Mouse (Mus musculus): ENCODE measurements at regions not wholly inside any gene's neighbourhood (a gene's known extent, or its start where the extent isn't known, plus 50 kb on each side); places are given as distances from the start of the nearest gene placed in this dataset.
"Not testable (repeated sequence)": the region's sequence is repeated elsewhere in the genome, so short reads cannot be mapped to it uniquely, and the experiment has no call there.

GRCm38 (mm10) chr3:155662280-155662679, 569.0 kb downstream of the Lrriq3 start:
- Histone ChIP-seq H3K4me3 (ENCODE audit: low read depth, low read length) (no peak overlapping the region), H3K9me3 (ENCODE audit: control insufficient read depth, low read length) (no peaks in the 10 kb centered on the region), H3K4me1 (ENCODE audit: control insufficient read depth, insufficient read depth, low read length) (no peaks in the 10 kb centered on the region), H3K27me3 (ENCODE audit: control insufficient read depth, insufficient read depth, low read length) (no peaks in the 10 kb centered on the region), H3K27ac (replicated peaks; ENCODE audit: low read depth, low read length) (no peak overlapping the region), H3K36me3 (ENCODE audit: control insufficient read depth, insufficient read depth, low read length) (no peaks in the 10 kb centered on the region), H3K4me2 (ENCODE audit: low read depth, severe bottlenecking) (no peak overlapping the region), H3K9ac (ENCODE audit: low read length) (no peak overlapping the region)
- DNase-seq (ENCODE audit: low spot score) (no peak), ATAC-seq (ENCODE audit: insufficient number of reproducible peaks, low FRiP score, low TSS enrichment, low read depth) (no peak)

GRCm38 (mm10) chr3:155672558-155672957, 579.3 kb downstream of the Lrriq3 start:
- DNase-seq (ENCODE audit: low spot score) = no peak
- WGBS = 89% methylated on average over 1 of the region's 1 CpGs
- Histone ChIP-seq H3K27ac (replicated peaks; ENCODE audit: low read depth, low read length) (no peak overlapping the region), H3K4me3 (ENCODE audit: low read depth, low read length) (no peak overlapping the region), H3K4me2 (ENCODE audit: low read depth, severe bottlenecking) (no peak overlapping the region), H3K4me1 (ENCODE audit: control insufficient read depth, insufficient read depth, low read length) (no peaks in the 10 kb centered on the region), H3K27me3 (ENCODE audit: control insufficient read depth, insufficient read depth, low read length) (no peaks in the 10 kb centered on the region), H3K9ac (ENCODE audit: low read length) (no peak overlapping the region), H3K9me3 (ENCODE audit: control insufficient read depth, low read length) (no peaks in the 10 kb centered on the region), H3K36me3 (ENCODE audit: control insufficient read depth, insufficient read depth, low read length) (no peaks in the 10 kb centered on the region)
- no peak for ATAC-seq (ENCODE audit: insufficient number of reproducible peaks, low FRiP score, low TSS enrichment, low read depth)

- Histone ChIP-seq H3K9ac (ENCODE audit: low read length) (no peak overlapping the region), H3K4me3 (ENCODE audit: low read depth, low read length) (no peak overlapping the region), H3K27me3 (ENCODE audit: control insufficient read depth, insufficient read depth, low read length) (no peaks in the 10 kb centered on the region), H3K4me1 (ENCODE audit: control insufficient read depth, insufficient read depth, low read length) (no peaks in the 10 kb centered on the region), H3K4me2 (ENCODE audit: low read depth, severe bottlenecking) (no peak overlapping the region), H3K27ac (replicated peaks; ENCODE audit: low read depth, low read length) (no peak overlapping the region), H3K36me3 (ENCODE audit: control insufficient read depth, insufficient read depth, low read length) (no peaks in the 10 kb centered on the region), H3K9me3 (ENCODE audit: control insufficient read depth, low read length) (no peaks in the 10 kb centered on the region)
- no peak for ATAC-seq (ENCODE audit: insufficient number of reproducible peaks, low FRiP score, low TSS enrichment, low read depth)
- no peak for DNase-seq (ENCODE audit: low spot score)
- 86% methylated on average over 4 of the region's 4 CpGs for WGBS
These were observed 587.0 kb downstream of the Lrriq3 start for GRCm38 (mm10) chr3:155680200-155680599.

GRCm38 (mm10) chr3:155682921-155683813, 589.9 kb downstream of the Lrriq3 start:
- no peaks in the 10 kb centered on the region for H3K4me1 ChIP-seq (ENCODE audit: control insufficient read depth, insufficient read depth, low read length)
- no peaks in the 10 kb centered on the region for H3K36me3 ChIP-seq (ENCODE audit: control insufficient read depth, insufficient read depth, low read length)
- H3K4me2 ChIP-seq (ENCODE audit: low read depth, severe bottlenecking) = no peak overlapping the region
- no peak overlapping the region for H3K9ac ChIP-seq (ENCODE audit: low read length)
- ATAC-seq (ENCODE audit: insufficient number of reproducible peaks, low FRiP score, low TSS enrichment, low read depth) (no peak), DNase-seq (ENCODE audit: low spot score) (no peak)
- WGBS = 75% methylated on average over 8 of the region's 8 CpGs
- no peak overlapping the region for H3K4me3 ChIP-seq (ENCODE audit: low read depth, low read length)
- no peaks in the 10 kb centered on the region for H3K9me3 ChIP-seq (ENCODE audit: control insufficient read depth, low read length)
- no peaks in the 10 kb centered on the region for H3K27me3 ChIP-seq (ENCODE audit: control insufficient read depth, insufficient read depth, low read length)
- no peak overlapping the region for H3K27ac ChIP-seq (replicated peaks; ENCODE audit: low read depth, low read length)

GRCm38 (mm10) chr3:155688358-155688757, 595.1 kb downstream of the Lrriq3 start:
- H3K27ac ChIP-seq (replicated peaks; ENCODE audit: low read depth, low read length) = no peak overlapping the region
- no peak overlapping the region for H3K4me3 ChIP-seq (ENCODE audit: low read depth, low read length)
- no peaks in the 10 kb centered on the region for H3K27me3 ChIP-seq (ENCODE audit: control insufficient read depth, insufficient read depth, low read length)
- H3K4me1 ChIP-seq (ENCODE audit: control insufficient read depth, insufficient read depth, low read length) = no peaks in the 10 kb centered on the region
- ATAC-seq (ENCODE audit: insufficient number of reproducible peaks, low FRiP score, low TSS enrichment, low read depth) (no peak), DNase-seq (ENCODE audit: low spot score) (no peak)
- 95% methylated on average over 5 of the region's 5 CpGs for WGBS
- H3K36me3 ChIP-seq (ENCODE audit: control insufficient read depth, insufficient read depth, low read length) = no peaks in the 10 kb centered on the region
- H3K9me3 ChIP-seq (ENCODE audit: control insufficient read depth, low read length) = no peaks in the 10 kb centered on the region
- no peak overlapping the region for H3K9ac ChIP-seq (ENCODE audit: low read length)
- H3K4me2 ChIP-seq (ENCODE audit: low read depth, severe bottlenecking) = no peak overlapping the region

GRCm38 (mm10) chr3:155723011-155723510, 629.8 kb downstream of the Lrriq3 start:
- Histone ChIP-seq H3K36me3 (ENCODE audit: control insufficient read depth, insufficient read depth, low read length) (no peaks in the 10 kb centered on the region), H3K4me1 (ENCODE audit: control insufficient read depth, insufficient read depth, low read length) (no peaks in the 10 kb centered on the region), H3K4me3 (ENCODE audit: low read depth, low read length) (no peak overlapping the region), H3K9me3 (ENCODE audit: control insufficient read depth, low read length) (no peaks in the 10 kb centered on the region), H3K4me2 (ENCODE audit: low read depth, severe bottlenecking) (no peak overlapping the region), H3K9ac (ENCODE audit: low read length) (no peak overlapping the region), H3K27me3 (ENCODE audit: control insufficient read depth, insufficient read depth, low read length) (no peaks in the 10 kb centered on the region), H3K27ac (replicated peaks; ENCODE audit: low read depth, low read length) (no peak overlapping the region)
- no peak for ATAC-seq (ENCODE audit: insufficient number of reproducible peaks, low FRiP score, low TSS enrichment, low read depth)
- DNase-seq (ENCODE audit: low spot score) = no peak
- WGBS = 93% methylated on average over 5 of the region's 5 CpGs

- 93% methylated on average over 2 of the region's 2 CpGs for WGBS
- no peak overlapping the region for H3K27ac ChIP-seq (replicated peaks; ENCODE audit: low read depth, low read length)
- H3K36me3 ChIP-seq (ENCODE audit: control insufficient read depth, insufficient read depth, low read length) = no peaks in the 10 kb centered on the region
- DNase-seq (ENCODE audit: low spot score) (no peak), ATAC-seq (ENCODE audit: insufficient number of reproducible peaks, low FRiP score, low TSS enrichment, low read depth) (no peak)
- no peaks in the 10 kb centered on the region for H3K4me1 ChIP-seq (ENCODE audit: control insufficient read depth, insufficient read depth, low read length)
- no peak overlapping the region for H3K4me3 ChIP-seq (ENCODE audit: low read depth, low read length)
- H3K4me2 ChIP-seq (ENCODE audit: low read depth, severe bottlenecking) = no peak overlapping the region
- H3K27me3 ChIP-seq (ENCODE audit: control insufficient read depth, insufficient read depth, low read length) = no peaks in the 10 kb centered on the region
- no peak overlapping the region for H3K9ac ChIP-seq (ENCODE audit: low read length)
- H3K9me3 ChIP-seq (ENCODE audit: control insufficient read depth, low read length) = no peaks in the 10 kb centered on the region
These were observed 649.2 kb downstream of the Lrriq3 start for GRCm38 (mm10) chr3:155742421-155742820.

- H3K4me3 ChIP-seq (ENCODE audit: low read depth, low read length); H3K27me3 ChIP-seq (ENCODE audit: control insufficient read depth, insufficient read depth, low read length); H3K27ac ChIP-seq (replicated peaks; ENCODE audit: low read depth, low read length); DNase-seq (ENCODE audit: low spot score); H3K4me1 ChIP-seq (ENCODE audit: control insufficient read depth, insufficient read depth, low read length); H3K9me3 ChIP-seq (ENCODE audit: control insufficient read depth, low read length); ATAC-seq (ENCODE audit: insufficient number of reproducible peaks, low FRiP score, low TSS enrichment, low read depth); H3K9ac ChIP-seq (ENCODE audit: low read length); H3K36me3 ChIP-seq (ENCODE audit: control insufficient read depth, insufficient read depth, low read length); H3K4me2 ChIP-seq (ENCODE audit: low read depth, severe bottlenecking): not testable (repeated sequence)
- WGBS = 28% methylated on average over 1 of the region's 1 CpGs
These were observed 653.4 kb downstream of the Lrriq3 start for GRCm38 (mm10) chr3:155746601-155747000.

- Histone ChIP-seq H3K9ac (ENCODE audit: low read length) (no peak overlapping the region), H3K27me3 (ENCODE audit: control insufficient read depth, insufficient read depth, low read length) (no peaks in the 10 kb centered on the region), H3K27ac (replicated peaks; ENCODE audit: low read depth, low read length) (no peak overlapping the region), H3K9me3 (ENCODE audit: control insufficient read depth, low read length) (no peaks in the 10 kb centered on the region), H3K4me3 (ENCODE audit: low read depth, low read length) (no peak overlapping the region), H3K36me3 (ENCODE audit: control insufficient read depth, insufficient read depth, low read length) (no peaks in the 10 kb centered on the region), H3K4me2 (ENCODE audit: low read depth, severe bottlenecking) (no peak overlapping the region), H3K4me1 (ENCODE audit: control insufficient read depth, insufficient read depth, low read length) (no peaks in the 10 kb centered on the region)
- ATAC-seq (ENCODE audit: insufficient number of reproducible peaks, low FRiP score, low TSS enrichment, low read depth) (no peak), DNase-seq (ENCODE audit: low spot score) (no peak)
These were observed 654.3 kb downstream of the Lrriq3 start for GRCm38 (mm10) chr3:155747511-155747910.

All from limb, embryonic 11.5 days (tissue).